Mouse (Mus musculus) ES-E14 (cell line): Measurements from ENCODE around the gene Ids. TPM values are rescaled to one million over a fixed set of nuclear protein-coding genes. Genes with fewer than 3 reads are reported as not detected.
A peak's percentile ranks its signal among the peaks of the same experiment; 100 is the strongest.

Experiments
- DNase-seq: peaks from one replicate; pipeline ENCODE4 v3.0.0-alpha.2; 2013; ENCODE audit warnings: low read depth, low spot score
- H3K27ac ChIP-seq: 2 replicates; pipeline ENCODE4 v1.5.1; 2012; ENCODE audit warnings: low read depth, mild to moderate bottlenecking, low read length, moderate library complexity, mixed read lengths; ENCODE audit not compliant: poor library complexity, insufficient read depth, severe bottlenecking
- H3K36me3 ChIP-seq: 2 replicates; pipeline ENCODE4 v1.6.1; 2012; ENCODE audit warnings: mild to moderate bottlenecking, low read length, moderate library complexity, mixed read lengths; ENCODE audit not compliant: control insufficient read depth, poor library complexity, insufficient read depth, severe bottlenecking
- H3K4me1 ChIP-seq, 2 experiments: fragments of 150-350 bp in 1 of 2; sonication (generic) in 1 of 2; 2 replicates each; pipeline ENCODE4 v1.6.1; 2012; ENCODE audit warnings: low read length in 2 of 2, mild to moderate bottlenecking in 1 of 2, mixed read lengths in 1 of 2; ENCODE audit not compliant: control insufficient read depth in 2 of 2, insufficient read depth in 2 of 2, poor library complexity in 1 of 2
- H3K4me3 ChIP-seq, 2 experiments: fragments of 150-350 bp in 1 of 2; sonication (generic) in 1 of 2; 2 replicates each; pipeline ENCODE4 v1.5.1; 2012; ENCODE audit warnings: low read length in 2 of 2, low read depth in 1 of 2, mild to moderate bottlenecking in 1 of 2, mixed read lengths in 1 of 2; ENCODE audit not compliant: insufficient read depth in 1 of 2, poor library complexity in 1 of 2, severe bottlenecking in 1 of 2
- H3K9ac ChIP-seq: 2 replicates; pipeline ENCODE4 v1.6.1; 2012; ENCODE audit warnings: low read depth, mild to moderate bottlenecking, low read length, mixed read lengths; ENCODE audit not compliant: poor library complexity, insufficient read depth, severe bottlenecking
- H3K9me3 ChIP-seq: fragments of 150-350 bp; sonication (generic); 2 replicates; pipeline ENCODE4 v1.6.1; 2012; ENCODE audit warnings: low read depth, mild to moderate bottlenecking, low read length; ENCODE audit not compliant: control insufficient read depth, insufficient read depth
- CHD2 ChIP-seq: IDR thresholded peaks from 2 replicates; pipeline ENCODE4 v1.6.1; 2014; ENCODE audit warnings: mild to moderate bottlenecking, low read depth, low read length, inconsistent platforms
- HCFC1 ChIP-seq: IDR thresholded peaks from 2 replicates; pipeline ENCODE4 v1.6.1; 2012; ENCODE audit warnings: low read length, inconsistent platforms, borderline replicate concordance; ENCODE audit not compliant: insufficient read depth
- MAFK ChIP-seq: IDR thresholded peaks from 2 replicates; pipeline ENCODE4 v1.6.1; 2014; ENCODE audit warnings: mild to moderate bottlenecking, low read depth, low read length, inconsistent platforms; ENCODE audit not compliant: insufficient read depth
- ZC3H11A ChIP-seq: IDR thresholded peaks from 2 replicates; pipeline ENCODE4 v1.6.1; 2012; ENCODE audit warnings: low read depth, mild to moderate bottlenecking, inconsistent platforms, low read length, borderline replicate concordance
- ZNF384 ChIP-seq: IDR thresholded peaks from 2 replicates; pipeline ENCODE4 v1.6.1; 2012; ENCODE audit warnings: low read depth, low read length, inconsistent platforms
- in situ Hi-C, 2 experiments: fragments of 600-800 bp; cut with MboI; formaldehyde crosslinking; loops; one replicate each; pipeline ENCODE4 v1.15.1; 2025; ENCODE audit warnings: low sequenced_read_pairs in 2 of 2, inconsistent platforms in 1 of 2; ENCODE audit not compliant: unreplicated experiment in 2 of 2
- total RNA-seq: library from RNA; depleted of rRNA; stranded (reverse); fragments of 300-350 nt; gene quantifications from 2 replicates; pipeline ENCODE4 v1.2.3, GENCODE M21; 2012

The Ids gene
- total RNA-seq, 1 experiment: 10.4 TPM

DNA sequence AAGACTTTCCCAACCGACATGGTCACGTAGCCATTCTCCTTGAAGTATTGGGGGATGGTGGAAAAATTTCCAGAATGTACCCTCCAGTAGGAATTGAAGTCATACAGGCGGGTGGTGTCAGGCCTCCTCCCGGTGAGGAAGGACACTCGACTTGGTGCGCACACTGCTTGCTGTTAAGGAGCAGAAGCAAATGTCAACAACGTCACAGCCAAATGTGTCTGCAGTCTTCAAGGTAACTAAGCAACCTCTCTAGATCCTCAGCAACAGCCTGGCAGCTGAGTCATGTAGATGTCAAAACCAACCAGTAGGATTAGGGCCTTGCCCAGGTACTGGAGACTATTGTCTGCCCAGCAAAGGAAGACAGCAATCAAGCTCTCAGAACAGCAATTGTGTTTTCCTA is 1.9 kb downstream of the Ids start:
- DNase-seq: no peak
- no peak overlapping the region for H3K9ac ChIP-seq
- TF ChIP-seq ZNF384: no peak
- TF ChIP-seq MAFK: no peak
- TF ChIP-seq CHD2: no peak
- no peak for TF ChIP-seq HCFC1
- no peak for TF ChIP-seq ZC3H11A
- no peak overlapping the region for H3K27ac ChIP-seq
- no peaks in the 10 kb centered on the region for H3K9me3 ChIP-seq
- in situ Hi-C loops: loop anchor here in 1 of 2 experiments (25.0 kb wide), 1 partner anchor 199 kb away; no protein-coding TSS in a partner anchor
- H3K36me3 ChIP-seq: no peaks in the 10 kb centered on the region; the same call in 1 of the 2 replicates
- no peaks in the 10 kb centered on the region for H3K4me1 ChIP-seq
- no peak overlapping the region for H3K4me3 ChIP-seq

- DNase-seq: peak; percentile 39
- Histone ChIP-seq H3K4me3 (no peak overlapping the region), H3K36me3 (no peaks in the 10 kb centered on the region), H3K4me1 (peaks cover 0 to 2% of the 10 kb centered on the region in 2 experiments; a peak in 1 of 4 replicates), H3K9ac (no peak overlapping the region), H3K27ac (no peak overlapping the region), H3K9me3 (no peaks in the 10 kb centered on the region)
- in situ Hi-C loops: no loop called here
- no peak for TF ChIP-seq HCFC1
- TF ChIP-seq ZNF384: no peak
- TF ChIP-seq MAFK: no peak
- TF ChIP-seq CHD2: no peak
- peak; percentile 70; the same call in 1 of the 2 replicates for TF ChIP-seq ZC3H11A
Measured at GRCm38 (mm10) chrX:70330202-70330843, 34.6 kb downstream of the Ids start.

- no peak overlapping the region for H3K4me3 ChIP-seq
- no peak for DNase-seq
- peaks cover 0 to 2% of the 10 kb centered on the region in 2 experiments; a peak in 1 of 4 replicates for H3K4me1 ChIP-seq
- H3K9me3 ChIP-seq: no peaks in the 10 kb centered on the region
- in situ Hi-C loops: no loop called here
- no peaks in the 10 kb centered on the region for H3K36me3 ChIP-seq
- TF ChIP-seq MAFK: no peak
- no peak for TF ChIP-seq ZC3H11A
- TF ChIP-seq HCFC1: no peak
- no peak for TF ChIP-seq CHD2
- TF ChIP-seq ZNF384: no peak
- no peak overlapping the region for H3K27ac ChIP-seq
- no peak overlapping the region for H3K9ac ChIP-seq
Measured at GRCm38 (mm10) chrX:70328530-70329143, 36.2 kb downstream of the Ids start.

GRCm38 (mm10) chrX:70327656-70328055 is 37.2 kb downstream of the Ids start:
- in situ Hi-C loops: no loop called here
- Histone ChIP-seq H3K4me1 (peaks cover 0 to 2% of the 10 kb centered on the region in 2 experiments; a peak in 1 of 4 replicates), H3K9ac (no peak overlapping the region), H3K27ac (no peak overlapping the region), H3K4me3 (no peak overlapping the region), H3K9me3 (no peaks in the 10 kb centered on the region), H3K36me3 (no peaks in the 10 kb centered on the region)
- DNase-seq: peak; percentile 27
- TF ChIP-seq HCFC1 (no peak), ZNF384 (no peak), CHD2 (0 out of 2 replicates have a peak, but pooled peaks have one; percentile 14), MAFK (no peak), ZC3H11A (no peak)
